Mouse (Mus musculus): ENCODE measurements at regions not wholly inside any gene's neighbourhood (a gene's known extent, or its start where the extent isn't known, plus 50 kb on each side); places are given as distances from the start of the nearest gene placed in this dataset.

- no peak for TF ChIP-seq TAL1 (IDR thresholded peaks at IDR 0.05; ENCODE audit: low read length)
- TF ChIP-seq GATA1 (IDR thresholded peaks at IDR 0.05; ENCODE audit: low read length) = no peak
Measured at GRCm38 (mm10) chr5:119107898-119108297, 547.4 kb downstream of the Med13l start.
